Mouse (Mus musculus): ENCODE measurements around the gene BC107364.
"Not testable (repeated sequence)": the region's sequence is repeated elsewhere in the genome, so short reads cannot be mapped to it uniquely, and the experiment has no call there.

The BC107364 gene

DNA sequence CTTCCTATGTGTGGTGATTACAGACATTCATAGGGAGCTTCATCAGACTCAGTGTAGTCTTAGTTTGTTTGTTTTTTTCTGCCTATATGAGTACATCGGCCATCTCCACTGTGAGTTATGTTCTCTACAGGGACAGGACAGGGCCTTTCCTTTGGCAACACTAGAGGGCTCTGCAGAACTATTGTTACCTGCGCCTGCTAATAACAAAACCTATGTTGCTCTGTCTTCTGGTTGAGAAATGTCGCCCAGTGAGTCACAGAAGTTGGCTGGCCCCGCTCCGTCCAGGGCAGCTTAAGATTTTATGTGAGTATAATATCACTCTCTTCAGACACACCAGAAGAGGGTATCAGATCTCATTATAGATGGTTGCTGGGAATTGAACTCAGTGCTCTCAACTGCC, 41.1 kb downstream of the BC107364 start:
- DNase-seq: no peak

DNA sequence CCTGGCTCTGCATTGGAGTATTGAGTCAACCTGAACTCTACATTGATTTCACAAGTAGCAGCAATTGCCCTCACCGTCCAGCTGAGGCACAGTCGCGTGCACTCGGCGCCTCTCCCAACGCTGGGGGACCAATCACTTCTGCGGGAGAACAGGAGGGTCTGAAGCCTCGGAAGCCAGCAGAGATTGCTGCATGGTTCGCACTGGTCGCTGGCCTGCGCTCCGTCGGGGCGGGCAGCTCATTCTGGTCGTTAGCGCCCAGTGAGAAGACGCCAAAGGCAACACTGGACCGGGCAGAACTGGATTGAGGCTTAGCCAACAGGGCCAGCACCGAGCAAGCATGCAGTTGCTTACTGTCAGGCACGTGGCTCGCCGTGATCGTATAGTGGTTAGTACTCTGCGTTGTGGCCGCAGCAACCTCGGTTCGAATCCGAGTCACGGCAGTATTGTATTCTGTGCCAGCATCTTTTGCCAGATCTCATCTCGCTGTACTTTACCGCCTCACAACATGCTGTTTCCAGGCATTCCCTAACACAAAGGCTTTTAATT, 42.3 kb downstream of the BC107364 start:
- no peak for DNase-seq

DNA sequence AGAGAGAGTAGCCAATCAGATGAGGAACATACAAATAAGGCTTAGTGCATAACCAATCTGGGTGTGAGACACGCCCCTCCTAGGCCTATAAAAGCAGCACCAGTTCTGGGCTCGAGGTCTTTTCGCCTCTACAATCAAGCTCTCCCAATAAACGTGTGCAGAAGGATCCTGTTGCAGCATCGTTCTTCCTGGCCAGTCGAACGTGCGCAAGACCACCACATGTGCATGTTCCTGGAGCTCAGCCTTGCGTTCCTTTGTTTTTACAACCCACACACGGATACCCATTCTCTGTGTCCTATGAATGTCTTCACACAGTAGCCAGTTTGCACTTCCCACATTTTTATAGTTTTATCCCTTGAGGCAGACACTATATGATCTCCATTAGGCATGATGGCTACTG, 44.0 kb downstream of the BC107364 start:
- not testable (repeated sequence) for DNase-seq

DNA sequence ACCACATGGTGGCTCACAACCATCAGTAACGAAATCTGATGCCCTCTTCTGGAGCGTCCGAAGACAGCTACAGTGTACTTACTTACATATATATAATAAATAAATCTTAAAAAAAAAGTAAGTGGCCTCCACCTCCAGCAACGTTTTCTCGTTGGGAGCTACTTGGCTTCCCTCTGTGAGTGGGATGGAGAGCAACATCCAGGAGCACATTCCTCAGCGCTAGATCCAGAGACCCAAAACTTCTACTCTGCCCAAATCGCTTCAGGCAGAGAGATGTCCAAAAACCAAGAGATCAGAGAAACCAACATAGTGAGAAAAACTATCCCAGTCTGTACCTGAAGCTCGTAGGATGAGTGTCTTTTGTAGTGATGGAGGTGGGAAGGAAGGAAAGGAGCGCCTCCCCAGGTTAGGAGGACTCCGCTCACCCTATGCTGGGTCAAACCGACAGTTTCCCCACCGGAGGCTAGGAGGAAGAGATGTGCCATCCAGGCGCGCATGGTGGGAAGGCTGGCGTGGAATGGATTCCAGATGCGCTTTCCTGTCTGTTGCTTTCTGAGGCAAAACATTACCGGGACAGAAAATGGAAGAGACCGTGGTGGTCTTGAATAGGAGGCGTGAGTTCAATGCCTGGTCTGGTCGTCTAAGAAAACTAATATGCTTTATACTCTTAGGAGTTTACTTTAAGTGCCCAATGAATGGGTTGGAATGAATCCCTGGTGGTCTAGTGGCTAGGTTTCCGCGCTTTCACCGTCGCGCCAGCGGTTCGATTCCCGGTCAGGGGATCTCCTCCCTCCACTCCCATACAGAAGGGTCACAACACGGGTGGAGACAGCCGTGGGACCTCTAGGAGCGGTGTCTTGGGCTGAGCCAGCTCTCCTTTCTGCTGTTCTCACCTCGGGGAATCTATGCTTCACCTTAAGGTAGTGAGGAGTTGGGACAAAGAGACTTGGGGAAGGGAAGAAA, 46.3 kb downstream of the BC107364 start:
- DNase-seq: no peak

DNA sequence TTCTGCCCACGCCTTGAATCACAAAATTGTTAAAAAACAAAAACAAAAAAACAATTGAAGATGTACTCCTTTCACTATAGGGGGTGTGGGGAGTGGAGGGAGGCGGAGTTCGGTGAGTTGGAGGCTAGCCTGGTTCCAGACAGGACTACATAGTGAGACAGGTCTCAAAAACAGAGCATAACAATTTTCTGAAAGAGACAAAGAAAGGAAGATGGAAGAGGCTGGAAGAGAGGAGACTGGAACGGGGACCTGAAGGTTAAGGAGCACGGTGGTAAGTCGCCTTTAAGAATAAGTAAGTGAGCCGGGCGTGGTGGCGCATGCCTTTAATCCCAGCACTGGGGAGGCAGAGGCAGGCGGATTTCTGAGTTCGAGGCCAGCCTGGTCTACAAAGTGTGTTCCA, 47.1 kb downstream of the BC107364 start:
- DNase-seq: no peak

DNA sequence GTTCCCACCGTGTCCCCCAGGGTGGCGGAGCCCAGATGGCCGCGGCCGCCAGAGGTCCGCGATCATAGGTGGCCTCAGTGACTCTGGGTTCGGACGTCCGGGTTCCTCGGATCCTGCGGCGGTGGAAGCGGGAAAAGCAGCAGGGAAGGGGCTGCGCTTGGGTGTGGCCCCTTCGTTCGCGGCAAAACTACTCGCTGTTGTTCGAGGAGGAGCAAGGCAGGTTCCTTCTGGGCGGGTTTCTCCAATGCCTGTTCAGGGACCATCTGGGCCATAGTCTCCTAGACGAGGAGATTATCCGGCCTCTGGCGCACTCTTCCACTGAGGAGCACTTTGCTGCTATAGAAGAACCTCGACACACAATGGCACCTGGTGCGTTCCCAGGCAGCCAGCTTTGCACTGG, 47.7 kb downstream of the BC107364 start:
- DNase-seq: no peak

DNA sequence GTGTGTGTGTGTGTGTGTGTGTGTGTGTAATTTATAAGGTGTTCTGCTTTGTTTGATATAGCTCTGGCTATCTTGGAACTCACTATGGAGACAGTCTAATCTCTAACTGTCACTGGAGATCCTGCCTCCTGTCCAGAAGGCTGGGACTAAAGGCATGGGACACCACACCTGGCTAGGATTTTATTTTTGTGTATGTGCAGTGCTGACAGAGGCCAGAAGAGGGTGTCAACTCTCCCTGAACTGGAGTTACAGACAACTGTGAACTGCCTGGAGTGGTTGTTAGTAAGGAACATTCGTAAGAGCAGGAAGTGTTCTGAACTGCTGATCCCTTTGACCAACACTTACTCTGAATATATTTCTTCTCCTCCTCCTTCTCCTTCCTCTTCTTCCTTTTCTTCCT, 49.1 kb downstream of the BC107364 start:
- no peak for DNase-seq

DNA sequence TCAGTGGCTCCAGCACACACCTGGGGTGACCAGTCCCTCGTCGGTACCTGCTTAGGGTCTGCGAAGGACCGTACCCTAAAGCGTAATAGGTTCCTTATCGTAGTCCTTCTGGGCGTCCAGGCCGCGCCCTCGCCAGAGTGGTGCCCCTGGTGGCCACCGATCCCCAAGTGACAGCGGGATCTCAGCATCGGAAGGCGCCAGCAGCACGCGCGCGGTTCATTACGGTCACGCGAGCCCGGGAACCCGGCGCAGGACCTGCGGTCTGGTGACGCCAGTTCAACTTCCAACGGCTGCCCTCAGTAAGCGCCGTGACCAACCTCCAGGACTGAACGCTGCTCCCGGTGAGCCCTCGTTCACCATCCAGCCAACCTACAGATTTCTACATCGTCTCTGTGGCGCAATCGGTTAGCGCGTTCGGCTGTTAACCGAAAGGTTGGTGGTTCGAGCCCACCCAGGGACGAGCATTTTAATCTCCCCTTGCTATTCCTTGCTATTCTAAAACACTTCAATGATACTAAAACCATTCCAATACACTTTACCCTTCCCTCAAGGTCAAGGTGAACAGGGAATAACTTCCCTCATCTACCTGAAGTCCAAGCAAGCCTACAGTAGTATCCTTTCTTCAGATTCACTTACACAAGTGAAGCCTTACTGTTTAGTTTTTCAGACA, 50.1 kb downstream of the BC107364 start:
- no peak for DNase-seq

DNA sequence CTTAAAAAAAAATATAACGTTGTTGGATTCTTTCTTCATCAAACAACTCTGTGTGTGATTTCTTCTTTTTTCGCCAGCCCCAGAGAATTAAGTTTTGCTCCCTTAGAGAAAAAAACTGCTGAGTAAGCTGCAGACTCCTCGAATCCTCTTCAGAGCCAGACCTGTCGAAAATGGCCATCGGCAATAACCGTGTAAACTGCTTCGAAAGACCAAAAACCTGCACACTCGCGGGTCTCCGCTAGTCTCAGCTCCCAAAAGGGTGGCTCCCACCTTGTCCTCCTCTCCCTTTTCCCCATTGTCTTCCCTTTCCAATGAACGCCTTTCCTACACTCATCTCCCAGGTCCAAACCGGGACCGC, 50.7 kb downstream of the BC107364 start:
- DNase-seq: no peak

DNA sequence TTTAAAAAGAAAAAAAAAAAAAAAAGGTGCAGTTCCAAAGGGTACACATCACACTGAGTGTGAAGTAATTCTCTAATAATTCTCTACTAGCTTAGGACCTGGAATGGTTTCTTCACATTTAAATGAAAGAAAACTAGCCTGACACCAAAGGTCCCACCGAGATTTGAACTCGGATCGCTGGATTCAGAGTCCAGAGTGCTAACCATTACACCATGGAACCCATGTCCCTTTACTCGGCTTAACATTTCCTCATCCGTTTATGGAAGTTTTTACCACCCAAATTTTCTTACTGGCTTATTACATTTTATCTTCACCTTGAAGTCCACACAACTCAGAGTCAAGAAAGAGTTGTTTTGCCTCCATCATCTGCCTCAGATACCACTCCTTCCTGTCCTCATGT, 53.2 kb downstream of the BC107364 start:
- DNase-seq: no peak

DNA sequence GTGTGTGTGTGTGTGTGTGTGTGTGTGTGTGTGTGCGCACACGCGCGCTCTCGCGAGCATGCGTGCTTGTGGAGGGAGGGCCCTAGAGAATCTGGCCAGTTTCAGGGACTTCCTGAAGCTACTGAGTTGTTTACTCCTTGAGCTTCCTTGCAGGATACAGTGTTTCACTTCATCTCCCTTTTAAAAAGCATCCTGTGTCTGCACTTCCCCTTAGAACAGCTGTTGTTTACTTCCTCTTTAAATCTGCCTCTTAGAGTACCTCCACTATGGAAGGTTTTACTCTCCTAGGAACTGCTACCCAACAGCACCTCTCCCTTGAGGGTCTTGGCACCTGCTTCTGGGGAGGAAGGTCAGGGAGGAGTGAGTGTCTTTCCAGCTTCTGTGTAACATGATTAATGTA, 55.2 kb downstream of the BC107364 start:
- no peak for DNase-seq

DNA sequence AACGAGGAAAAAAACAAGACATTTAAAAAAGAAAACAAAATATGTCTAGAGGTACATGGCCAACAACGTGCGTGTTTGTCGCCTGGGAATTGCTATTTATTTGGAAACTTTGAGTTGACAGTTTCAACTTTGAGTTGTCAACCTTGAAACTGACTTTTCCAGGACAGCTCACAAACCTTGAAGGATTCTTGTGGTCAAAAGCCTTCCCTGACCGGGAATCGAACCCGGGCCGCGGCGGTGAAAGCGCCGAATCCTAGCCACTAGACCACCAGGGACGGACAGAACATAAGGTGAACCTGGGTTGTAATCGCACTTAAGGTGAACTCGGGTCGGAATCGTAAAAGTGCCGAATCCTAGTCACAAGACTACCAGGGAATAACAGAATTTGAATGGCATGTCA, 64.9 kb downstream of the BC107364 start:
- DNase-seq: not testable (repeated sequence)
